In the genomic region with DNA sequence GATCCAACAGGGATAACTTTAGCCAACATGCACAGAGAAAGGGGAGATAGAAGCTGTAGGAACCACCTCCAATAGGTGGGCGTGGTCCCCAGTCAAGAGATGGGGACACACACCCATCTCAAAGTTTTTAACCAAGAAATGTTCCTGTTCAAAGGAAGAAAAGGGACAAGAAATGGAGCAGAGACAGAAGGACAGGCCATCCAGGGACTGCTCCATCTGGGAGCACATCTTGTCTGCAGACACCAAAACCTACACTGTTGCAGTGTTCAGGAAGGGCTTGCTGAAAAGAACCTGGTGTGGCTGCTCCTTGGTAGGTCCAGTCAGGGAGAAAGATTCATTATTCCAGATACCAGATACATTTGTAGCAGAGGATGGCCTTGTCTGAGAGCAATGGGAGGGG, we compare ENCODE assay signal across 32 mouse cellular contexts.
"Had no signal": no experiment of that assay in that cellular context is flagged by ENCODE, and none has a peak within 500 bp of the region (broad histone marks: within the 10 kb centered on the region; RNA-seq: fewer than 3 reads in every experiment).

No protein-coding gene starts in this region.

- H3K36me3 ChIP-seq: limb, embryonic 10.5 days; limb, embryonic 12.5 days; limb, embryonic 13.5 days; limb, embryonic 15.5 days; liver, embryonic 12.5 days; liver, embryonic 13.5 days; liver, embryonic 15.5 days; lung, embryonic 15.5 days; midbrain, embryonic 10.5 days; midbrain, embryonic 12.5 days; midbrain, embryonic 13.5 days; midbrain, embryonic 15.5 days; neural tube, embryonic 12.5 days had no signal

- H3K9me3 ChIP-seq: limb, embryonic 10.5 days; limb, embryonic 12.5 days; limb, embryonic 13.5 days; limb, embryonic 15.5 days; liver, embryonic 12.5 days; liver, embryonic 13.5 days; liver, embryonic 15.5 days; lung, embryonic 15.5 days; megakaryocyte, embryonic 14.5 days; midbrain, embryonic 10.5 days; midbrain, embryonic 12.5 days; midbrain, embryonic 13.5 days; midbrain, embryonic 15.5 days; neural tube, embryonic 12.5 days had no signal

- H3K27ac ChIP-seq: limb, embryonic 10.5 days; limb, embryonic 12.5 days; limb, embryonic 13.5 days; limb, embryonic 15.5 days; liver, embryonic 12.5 days; liver, embryonic 13.5 days; liver, embryonic 14.5 days; liver, embryonic 15.5 days; lung, embryonic 15.5 days; macrophage; midbrain, embryonic 10.5 days; midbrain, embryonic 12.5 days; midbrain, embryonic 13.5 days; midbrain, embryonic 15.5 days; neural tube, embryonic 12.5 days had no signal

- H3K4me3 ChIP-seq: limb, embryonic 10.5 days; limb, embryonic 12.5 days; limb, embryonic 13.5 days; limb, embryonic 15.5 days; liver, embryonic 12.5 days; liver, embryonic 13.5 days; liver, embryonic 15.5 days; lung, embryonic 15.5 days; megakaryocyte, embryonic 14.5 days; midbrain, embryonic 10.5 days; midbrain, embryonic 12.5 days; midbrain, embryonic 13.5 days; midbrain, embryonic 15.5 days; myocyte; neural tube, embryonic 12.5 days had no signal

- H3K4me2 ChIP-seq: limb, embryonic 12.5 days; limb, embryonic 13.5 days; limb, embryonic 15.5 days; liver, embryonic 11.5 days; liver, embryonic 12.5 days; liver, embryonic 13.5 days; liver, embryonic 15.5 days; lung, embryonic 14.5 days; lung, embryonic 15.5 days; midbrain, embryonic 11.5 days; midbrain, embryonic 12.5 days; midbrain, embryonic 13.5 days; midbrain, embryonic 15.5 days; neural tube, embryonic 12.5 days had no signal

- DNase-seq: left cerebral cortex, postnatal 4 days; liver; liver, embryonic 13.5 days; liver, postnatal 0 days; lung, adult 18-20 months; lung, adult 2 months; lung, embryonic 14.5 days; lung, postnatal 10 days; lung, postnatal 14 days; lung, postnatal 36 days; lung, postnatal 4 days; midbrain, embryonic 14.5 days had no signal

- H3K4me1 ChIP-seq: limb, embryonic 10.5 days; limb, embryonic 12.5 days; limb, embryonic 13.5 days; limb, embryonic 15.5 days; liver, embryonic 12.5 days; liver, embryonic 13.5 days; liver, embryonic 15.5 days; lung, embryonic 15.5 days; megakaryocyte, embryonic 14.5 days; midbrain, embryonic 10.5 days; midbrain, embryonic 12.5 days; midbrain, embryonic 13.5 days; midbrain, embryonic 15.5 days; neural tube, embryonic 12.5 days had no signal

- H3K9ac ChIP-seq: limb, embryonic 12.5 days; limb, embryonic 13.5 days; limb, embryonic 15.5 days; liver, embryonic 12.5 days; liver, embryonic 13.5 days; liver, embryonic 14.5 days; liver, embryonic 15.5 days; liver, postnatal 0 days; lung, embryonic 14.5 days; lung, embryonic 15.5 days; midbrain, embryonic 12.5 days; midbrain, embryonic 13.5 days; midbrain, embryonic 15.5 days; neural tube, embryonic 12.5 days had no signal

- ATAC-seq: liver, embryonic 12.5 days; liver, postnatal 0 days; lung, postnatal 0 days; midbrain, embryonic 13.5 days; midbrain, embryonic 15.5 days; midbrain, embryonic 16.5 days had no signal

- H3K27me3 ChIP-seq: limb, embryonic 12.5 days; limb, embryonic 13.5 days; limb, embryonic 15.5 days; liver, embryonic 12.5 days; liver, embryonic 13.5 days; liver, embryonic 15.5 days; lung, embryonic 15.5 days; megakaryocyte, embryonic 14.5 days; midbrain, embryonic 12.5 days; midbrain, embryonic 13.5 days; midbrain, embryonic 15.5 days; neural tube, embryonic 12.5 days had no signal
